Mouse (Mus musculus) stomach, postnatal 0 days (tissue): Measurements from ENCODE around the gene Tnik. TPM values are rescaled to one million over a fixed set of nuclear protein-coding genes. Genes with fewer than 3 reads are reported as not detected.

Experiments
- ATAC-seq: fragments of 200-750 bp; cut with Nextera tagmentation; 2 replicates; pipeline ENCODE4 v1.8.0; 2017; ENCODE audit not compliant: low FRiP score, low TSS enrichment
- DNase-seq: peaks from one replicate; pipeline ENCODE4 v3.0.0-alpha.2; 2016; ENCODE audit warnings: low spot score
- H3K27ac ChIP-seq: fragments of 300-500 bp; sonication (generic); replicated peaks from 2 replicates; pipeline ENCODE4 v1.5.1; 2014; ENCODE audit warnings: mild to moderate bottlenecking, control low read depth
- H3K27me3 ChIP-seq: fragments of 300-500 bp; sonication (generic); 2 replicates; pipeline ENCODE4 v1.6.1; 2014; ENCODE audit warnings: low read length; ENCODE audit not compliant: control insufficient read depth, insufficient read depth
- H3K36me3 ChIP-seq: fragments of 300-500 bp; sonication (generic); 2 replicates; pipeline ENCODE4 v1.6.1; 2014; ENCODE audit warnings: low read length, mixed read lengths; ENCODE audit not compliant: control insufficient read depth, insufficient read depth
- H3K4me1 ChIP-seq: fragments of 300-500 bp; sonication (generic); replicated peaks from 2 replicates; pipeline ENCODE4 v1.6.1; 2014; ENCODE audit warnings: antibody characterized with exemption; ENCODE audit not compliant: control insufficient read depth, insufficient read depth
- H3K4me2 ChIP-seq: fragments of 300-500 bp; sonication (generic); replicated peaks from 2 replicates; pipeline ENCODE4 v1.6.1; 2014; ENCODE audit warnings: low read depth, mild to moderate bottlenecking, control low read depth, moderate library complexity
- H3K4me3 ChIP-seq: fragments of 300-500 bp; sonication (generic); 2 replicates; pipeline ENCODE4 v1.5.1; 2014; ENCODE audit warnings: low read depth, low read length, control low read depth
- H3K9ac ChIP-seq: fragments of 300-500 bp; sonication (generic); 2 replicates; pipeline ENCODE4 v1.6.1; 2014; ENCODE audit warnings: mild to moderate bottlenecking, low read length, control low read depth, mixed read lengths
- H3K9me3 ChIP-seq: fragments of 300-500 bp; sonication (generic); 2 replicates; pipeline ENCODE4 v1.6.1; 2016; ENCODE audit warnings: low read length; ENCODE audit not compliant: control insufficient read depth
- CTCF ChIP-seq: IDR thresholded peaks from 2 replicates; pipeline ENCODE4 v1.5.1; 2016; ENCODE audit warnings: antibody characterized with exemption, low read depth, mild to moderate bottlenecking, moderate library complexity
- EP300 ChIP-seq: optimal IDR thresholded peaks from 2 replicates; pipeline ENCODE3; 2016; ENCODE audit warnings: antibody characterized with exemption
- WGBS: fragments of 180-500 bp; shearing (Covaris S2); extraction: QIAGEN DNeasy Blood & Tissue Kit; methylation state at CpG from one replicate; pipeline ENCODE4 v1.1.7; 2014; 5-methylcytosine and 5-hydroxymethylcytosine counted together
- polyA plus RNA-seq: library from polyadenylated mRNA; unstranded; fragments of >200 nt; fragmentation: Nextera tagmentation; extraction: Ambion mirVana; gene quantifications from 2 replicates; pipeline ENCODE4 v1.2.1, GENCODE M21; 2015

The Tnik gene
- polyA plus RNA-seq, 1 experiment from 2014 or later = 4.6 TPM

- H3K9me3 ChIP-seq = no peaks in the 10 kb centered on the region
- H3K4me1 ChIP-seq = no peaks in the 10 kb centered on the region
- H3K27me3 ChIP-seq = no peaks in the 10 kb centered on the region
- no peak overlapping the region for H3K9ac ChIP-seq
- H3K4me2 ChIP-seq = no peak overlapping the region
- H3K36me3 ChIP-seq = no peaks in the 10 kb centered on the region
- ATAC-seq (no peak), DNase-seq (no peak)
- WGBS = 70% methylated on average over 7 of the region's 7 CpGs
- TF ChIP-seq CTCF (no peak), EP300 (no peak)
- no peak overlapping the region for H3K4me3 ChIP-seq
- H3K27ac ChIP-seq = no peak overlapping the region
These were observed 4.2 kb downstream of the Tnik start for GRCm38 (mm10) chr3:28267211-28267610.

DNA sequence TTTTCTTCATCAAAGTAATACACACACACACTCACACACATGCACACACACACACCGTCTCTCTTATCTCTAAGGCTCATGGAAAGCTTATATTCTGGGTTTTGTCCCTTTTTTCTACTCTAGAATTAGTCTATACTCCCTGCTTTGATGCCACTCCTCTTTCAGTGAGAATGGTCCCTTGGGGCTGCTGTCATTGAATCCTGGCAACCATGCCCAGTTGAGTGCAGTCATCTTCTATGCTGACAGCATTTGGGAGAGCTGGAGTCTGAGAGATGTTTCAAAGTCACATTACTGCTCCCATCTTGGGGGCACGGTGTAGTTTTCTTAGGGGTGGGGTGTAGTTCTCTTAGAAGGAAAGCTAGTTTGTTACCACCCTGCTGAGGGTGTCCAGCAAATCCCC, 6.7 kb downstream of the Tnik start:
- WGBS = 66% methylated on average over 2 of the region's 2 CpGs
- Histone ChIP-seq H3K4me2 (no peak overlapping the region), H3K4me1 (no peaks in the 10 kb centered on the region), H3K4me3 (no peak overlapping the region), H3K36me3 (no peaks in the 10 kb centered on the region), H3K27ac (no peak overlapping the region), H3K9ac (no peak overlapping the region), H3K27me3 (no peaks in the 10 kb centered on the region), H3K9me3 (no peaks in the 10 kb centered on the region)
- no peak for TF ChIP-seq EP300
- TF ChIP-seq CTCF = no peak
- DNase-seq (no peak), ATAC-seq (no peak)

GRCm38 (mm10) chr3:28271884-28272283, 8.9 kb downstream of the Tnik start:
- Histone ChIP-seq H3K9ac (no peak overlapping the region), H3K27ac (no peak overlapping the region), H3K36me3 (no peaks in the 10 kb centered on the region), H3K27me3 (no peaks in the 10 kb centered on the region), H3K4me2 (no peak overlapping the region), H3K4me3 (no peak overlapping the region), H3K9me3 (no peaks in the 10 kb centered on the region), H3K4me1 (no peaks in the 10 kb centered on the region)
- no peak for ATAC-seq
- DNase-seq = no peak
- no peak for TF ChIP-seq CTCF
- TF ChIP-seq EP300 = no peak

- ATAC-seq (no peak), DNase-seq (no peak)
- Histone ChIP-seq H3K27ac (no peak overlapping the region), H3K4me2 (no peak overlapping the region), H3K9me3 (no peaks in the 10 kb centered on the region), H3K27me3 (no peaks in the 10 kb centered on the region), H3K4me3 (no peak overlapping the region), H3K9ac (no peak overlapping the region), H3K36me3 (no peaks in the 10 kb centered on the region), H3K4me1 (no peaks in the 10 kb centered on the region)
- WGBS = 84% methylated on average over 4 of the region's 4 CpGs
- TF ChIP-seq CTCF (no peak), EP300 (no peak)
These were observed 11.7 kb downstream of the Tnik start for GRCm38 (mm10) chr3:28274763-28275162.

DNA sequence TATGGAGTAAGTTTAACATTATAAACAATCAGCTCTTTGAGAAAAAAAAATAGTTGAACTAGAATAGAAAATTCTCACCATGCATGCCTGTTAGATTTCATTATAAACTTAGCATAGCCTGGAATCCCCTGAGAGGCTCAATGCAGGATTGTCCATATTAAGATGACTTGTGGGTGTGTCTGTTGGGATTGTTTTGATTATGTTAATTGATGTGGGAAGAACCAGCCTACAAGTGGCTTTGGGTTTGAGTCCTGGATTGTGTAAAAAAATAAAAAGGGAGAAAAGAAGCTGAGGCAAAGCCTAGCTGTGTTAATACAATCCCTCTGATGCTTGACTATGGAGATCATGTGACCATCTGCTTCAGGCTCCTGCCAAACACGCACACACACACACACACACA, 26.7 kb downstream of the Tnik start:
- Histone ChIP-seq H3K27me3 (no peaks in the 10 kb centered on the region), H3K4me2 (no peak overlapping the region), H3K9ac (no peak overlapping the region), H3K27ac (no peak overlapping the region), H3K9me3 (no peaks in the 10 kb centered on the region), H3K4me1 (no peaks in the 10 kb centered on the region), H3K36me3 (no peaks in the 10 kb centered on the region), H3K4me3 (no peak overlapping the region)
- TF ChIP-seq CTCF (no peak), EP300 (no peak)
- no peak for DNase-seq
- no peak for ATAC-seq
- 69% methylated on average over 1 of the region's 1 CpGs for WGBS

DNA sequence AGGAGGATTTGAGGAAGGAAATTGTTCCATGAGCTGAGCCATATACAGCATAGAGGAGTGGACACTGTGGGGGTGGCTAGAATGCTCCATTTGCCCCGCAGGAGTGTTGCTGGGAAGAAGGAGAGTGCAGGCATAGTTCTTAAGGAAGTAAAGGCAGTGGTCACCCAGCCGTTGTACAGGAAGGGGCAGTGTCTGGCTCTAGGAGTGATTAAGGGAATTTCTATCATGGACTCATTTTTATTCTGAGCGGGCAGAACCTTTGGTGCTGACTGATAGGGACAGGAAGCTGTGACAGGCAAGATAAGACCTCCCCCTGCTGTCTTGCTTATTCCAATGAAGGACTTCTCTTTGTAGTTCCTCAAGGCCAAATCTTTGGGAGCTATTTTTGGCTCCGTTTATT, 38.4 kb downstream of the Tnik start:
- Histone ChIP-seq H3K27ac (no peak overlapping the region), H3K4me3 (no peak overlapping the region), H3K36me3 (no peaks in the 10 kb centered on the region), H3K27me3 (no peaks in the 10 kb centered on the region), H3K9me3 (no peaks in the 10 kb centered on the region), H3K4me2 (no peak overlapping the region), H3K4me1 (no peaks in the 10 kb centered on the region), H3K9ac (no peak overlapping the region)
- 73% methylated on average over 4 of the region's 4 CpGs for WGBS
- TF ChIP-seq EP300 = no peak
- no peak for TF ChIP-seq CTCF
- DNase-seq (no peak), ATAC-seq (no peak)

DNA sequence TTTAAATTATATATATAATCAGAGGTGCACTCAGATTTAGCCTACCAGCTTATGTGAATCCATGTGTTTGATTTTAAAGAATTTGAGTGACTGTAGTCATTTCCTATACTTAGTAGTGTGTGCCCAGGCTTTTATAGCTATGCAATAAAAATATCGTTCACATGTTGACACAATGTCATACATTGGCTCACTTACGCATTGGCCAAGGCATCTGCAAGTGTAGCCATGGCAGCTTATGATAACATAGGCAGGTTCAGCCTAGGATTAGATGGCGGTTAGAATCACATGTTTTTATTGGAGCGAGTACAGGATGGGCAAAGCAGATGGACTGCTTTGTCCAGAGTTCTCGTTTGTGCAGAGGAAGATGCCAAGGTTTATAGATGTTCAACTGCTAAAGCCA, 40.9 kb downstream of the Tnik start:
- Histone ChIP-seq H3K4me3 (no peak overlapping the region), H3K4me2 (no peak overlapping the region), H3K36me3 (no peaks in the 10 kb centered on the region), H3K4me1 (no peaks in the 10 kb centered on the region), H3K27me3 (no peaks in the 10 kb centered on the region), H3K9me3 (no peaks in the 10 kb centered on the region), H3K27ac (no peak overlapping the region), H3K9ac (no peak overlapping the region)
- DNase-seq = no peak
- no peak for ATAC-seq
- TF ChIP-seq CTCF (no peak), EP300 (no peak)
- 82% methylated on average over 5 of the region's 5 CpGs for WGBS
